Mouse (Mus musculus): ENCODE data around the gene Opn3. TPM values are rescaled to one million over a fixed set of nuclear protein-coding genes. Genes with fewer than 3 reads are reported as not detected.

Gene Opn3
- total and polyA plus RNA-seq, 3 experiments: 0.50 to 2.2 TPM; not detected in 1

- Histone ChIP-seq H3K4me1 (ENCODE audit: control insufficient read depth in 1 of 2, insufficient read depth in 2 of 2, low read length in 2 of 2) (peaks cover 0 to 4% of the 10 kb centered on the region in 2 experiments; a peak in 3 of 4 replicates), H3K9ac (ENCODE audit: control insufficient read depth, low read depth, low read length, poor library complexity, severe bottlenecking) (no peak overlapping the region), H3K36me3 (ENCODE audit: control insufficient read depth in 1 of 2, insufficient read depth in 2 of 2, low read length in 2 of 2) (0 out of 4 replicates have a peak, but pooled peaks cover 0 to 3% of the 10 kb centered on the region in 2 experiments), H3K79me2 (ENCODE audit: control insufficient read depth, insufficient read depth, low read length, poor library complexity) (no peaks in the 10 kb centered on the region), H3K27me3 (ENCODE audit: control insufficient read depth in 1 of 2, insufficient read depth in 2 of 2, low read length in 2 of 2) (no peaks in the 10 kb centered on the region), H3K27ac (ENCODE audit: control insufficient read depth, low read depth, low read length) (no peak overlapping the region), H3K4me3 (ENCODE audit: control insufficient read depth in 1 of 2, insufficient read depth in 1 of 2, low read depth in 2 of 2, low read length in 2 of 2) (no peak overlapping the region), H3K9me3 (replicated peaks; ENCODE audit: insufficient read depth, low read length) (no peaks in the 10 kb centered on the region)
- DNase-seq (ENCODE audit: low read depth, low spot score): no peak
- no peak for TF ChIP-seq TCF12 (IDR thresholded peaks at IDR 0.05; ENCODE audit: low read depth, low read length)
- no peak for TF ChIP-seq POLR2AphosphoS2 (IDR thresholded peaks at IDR 0.05; ENCODE audit: low read length)
- TF ChIP-seq TAL1 (IDR thresholded peaks at IDR 0.05; ENCODE audit: low read length): no peak
- no peak for TF ChIP-seq MYB (IDR thresholded peaks at IDR 0.05; ENCODE audit: low read depth, low read length)
- no peak for TF ChIP-seq SMC3 (IDR thresholded peaks at IDR 0.05; ENCODE audit: low read depth, low read length)
- TF ChIP-seq ZC3H11A (IDR thresholded peaks at IDR 0.05; ENCODE audit: low read depth, low read length): no peak
- TF ChIP-seq EP300 (IDR thresholded peaks at IDR 0.05; ENCODE audit: low read depth in 1 of 2, low read length in 2 of 2): no peak
- no peak for TF ChIP-seq UBTF (IDR thresholded peaks at IDR 0.05; ENCODE audit: borderline replicate concordance, insufficient read depth, low read depth, low read length)
- no peak for TF ChIP-seq POLR2A (IDR thresholded peaks at IDR 0.05; ENCODE audit: control insufficient read depth in 1 of 2, insufficient read depth in 1 of 2, low read depth in 1 of 2, low read length in 2 of 2, poor library complexity in 1 of 2)
- no peak for TF ChIP-seq ETS1 (IDR thresholded peaks at IDR 0.05; ENCODE audit: low read depth, low read length)
- TF ChIP-seq ZNF384 (IDR thresholded peaks at IDR 0.05; ENCODE audit: low read depth, low read length): no peak
- TF ChIP-seq POLR2AphosphoS5 (IDR thresholded peaks at IDR 0.05; ENCODE audit: borderline replicate concordance, low read depth, low read length): no peak
- no peak for TF ChIP-seq CTCF (IDR thresholded peaks at IDR 0.05 in 2 of 3, conservative IDR thresholded peaks at IDR 0.05 in 1 of 3; ENCODE audit: control insufficient read depth in 1 of 3, insufficient read depth in 1 of 3, low read depth in 2 of 3, low read length in 3 of 3, poor library complexity in 1 of 3, severe bottlenecking in 1 of 3)
- TF ChIP-seq RCOR1 (IDR thresholded peaks at IDR 0.05; ENCODE audit: low read depth, low read length): no peak
- no peak for TF ChIP-seq CHD1 (IDR thresholded peaks at IDR 0.05; ENCODE audit: low read depth, low read length)
- TF ChIP-seq MYC (IDR thresholded peaks at IDR 0.05; ENCODE audit: low read depth, low read length): no peak
- no peak for TF ChIP-seq ZKSCAN1 (IDR thresholded peaks at IDR 0.05; ENCODE audit: low read depth, low read length)
- no peak for TF ChIP-seq HCFC1 (IDR thresholded peaks at IDR 0.05; ENCODE audit: low read depth, low read length)
- no peak for TF ChIP-seq USF1 (IDR thresholded peaks at IDR 0.05; ENCODE audit: low read depth, low read length)
- no peak for TF ChIP-seq MAX (IDR thresholded peaks at IDR 0.05; ENCODE audit: low read length)
Observed at GRCm38 (mm10) chr1:175639072-175639471, 53.5 kb downstream of the Opn3 start.

GRCm38 (mm10) chr1:175637677-175638076 lies 54.9 kb downstream of the Opn3 start:
- no peak overlapping the region for H3K9ac ChIP-seq (ENCODE audit: control insufficient read depth, low read depth, low read length, poor library complexity, severe bottlenecking)
- no peaks in the 10 kb centered on the region for H3K27me3 ChIP-seq (ENCODE audit: control insufficient read depth in 1 of 2, insufficient read depth in 2 of 2, low read length in 2 of 2)
- H3K79me2 ChIP-seq (ENCODE audit: control insufficient read depth, insufficient read depth, low read length, poor library complexity): no peaks in the 10 kb centered on the region
- H3K27ac ChIP-seq (ENCODE audit: control insufficient read depth, low read depth, low read length): no peak overlapping the region
- no peak for DNase-seq (ENCODE audit: low read depth, low spot score)
- no peak overlapping the region for H3K4me3 ChIP-seq (ENCODE audit: control insufficient read depth in 1 of 2, insufficient read depth in 1 of 2, low read depth in 2 of 2, low read length in 2 of 2)
- H3K4me1 ChIP-seq (ENCODE audit: control insufficient read depth in 1 of 2, insufficient read depth in 2 of 2, low read length in 2 of 2): no peaks in the 10 kb centered on the region
- no peak for TF ChIP-seq ZKSCAN1 (IDR thresholded peaks at IDR 0.05; ENCODE audit: low read depth, low read length)
- TF ChIP-seq TAL1 (IDR thresholded peaks at IDR 0.05; ENCODE audit: low read length): no peak
- TF ChIP-seq MAX (IDR thresholded peaks at IDR 0.05; ENCODE audit: low read length): no peak
- no peak for TF ChIP-seq POLR2AphosphoS2 (IDR thresholded peaks at IDR 0.05; ENCODE audit: low read length)
- no peak for TF ChIP-seq HCFC1 (IDR thresholded peaks at IDR 0.05; ENCODE audit: low read depth, low read length)
- no peaks in the 10 kb centered on the region for H3K36me3 ChIP-seq (ENCODE audit: control insufficient read depth in 1 of 2, insufficient read depth in 2 of 2, low read length in 2 of 2)
- no peaks in the 10 kb centered on the region for H3K9me3 ChIP-seq (replicated peaks; ENCODE audit: insufficient read depth, low read length)
